Mouse (Mus musculus): ENCODE measurements around the gene Ercc2.
A peak's percentile ranks its signal among the peaks of the same experiment; 100 is the strongest.

Gene Ercc2

GRCm38 (mm10) chr7:19359892-19360641, 21.7 kb upstream of the Ercc2 start:
- peak; percentile 82 for DNase-seq (ENCODE audit: low spot score)

- peak; percentile 91 for DNase-seq (ENCODE audit: low spot score)
Observed at GRCm38 (mm10) chr7:19360944-19361343, 20.9 kb upstream of the Ercc2 start.

- peak; percentile 90 for DNase-seq (ENCODE audit: low spot score)
Observed at GRCm38 (mm10) chr7:19361720-19362119, 20.1 kb upstream of the Ercc2 start.

- DNase-seq (ENCODE audit: low spot score), result no peak
Observed at GRCm38 (mm10) chr7:19362276-19362675, 19.5 kb upstream of the Ercc2 start.

GRCm38 (mm10) chr7:19363881-19364280, 17.9 kb upstream of the Ercc2 start:
- DNase-seq (ENCODE audit: low spot score), result peak; percentile 86

- peak; percentile 42 for DNase-seq (ENCODE audit: low spot score)
Observed at GRCm38 (mm10) chr7:19365376-19365775, 16.4 kb upstream of the Ercc2 start.

- DNase-seq (ENCODE audit: low spot score), result peak; percentile 86
Observed at GRCm38 (mm10) chr7:19368380-19368779, 13.4 kb upstream of the Ercc2 start.

- peak; percentile 79 for DNase-seq (ENCODE audit: low spot score)
Observed at GRCm38 (mm10) chr7:19369823-19370425, 11.9 kb upstream of the Ercc2 start.

- DNase-seq (ENCODE audit: low spot score), result no peak
Observed at GRCm38 (mm10) chr7:19373367-19373766, 8.4 kb upstream of the Ercc2 start.

GRCm38 (mm10) chr7:19375368-19375767, 6.4 kb upstream of the Ercc2 start:
- no peak for DNase-seq (ENCODE audit: low spot score)

GRCm38 (mm10) chr7:19376019-19376418, 5.8 kb upstream of the Ercc2 start:
- DNase-seq (ENCODE audit: low spot score), result no peak

- DNase-seq (ENCODE audit: low spot score), result no peak
Observed at GRCm38 (mm10) chr7:19378049-19378448, 3.8 kb upstream of the Ercc2 start.

- DNase-seq (ENCODE audit: low spot score), result peak; percentile 66
Observed at GRCm38 (mm10) chr7:19382166-19382541, 344 bp downstream of the Ercc2 start.

- no peak for DNase-seq (ENCODE audit: low spot score)
Observed at GRCm38 (mm10) chr7:19383708-19384107, 1.9 kb downstream of the Ercc2 start.

- no peak for DNase-seq (ENCODE audit: low spot score)
Observed at GRCm38 (mm10) chr7:19388699-19389413, 7.0 kb downstream of the Ercc2 start.

GRCm38 (mm10) chr7:19394484-19394883, 12.7 kb downstream of the Ercc2 start:
- DNase-seq (ENCODE audit: low spot score), result peak; percentile 39

GRCm38 (mm10) chr7:19399496-19400280, 17.9 kb downstream of the Ercc2 start:
- DNase-seq (ENCODE audit: low spot score), result peak; percentile 76

GRCm38 (mm10) chr7:19400946-19401345, 19.1 kb downstream of the Ercc2 start:
- DNase-seq (ENCODE audit: low spot score), result no peak

- DNase-seq (ENCODE audit: low spot score), result no peak
Observed at GRCm38 (mm10) chr7:19402535-19403112, 20.8 kb downstream of the Ercc2 start.

GRCm38 (mm10) chr7:19403731-19404296, 22.0 kb downstream of the Ercc2 start, which contains the start of gene Klc3:
Klc3 (minus strand) TSS chr7:19404104.
- peak; percentile 79 for DNase-seq (ENCODE audit: low spot score)

GRCm38 (mm10) chr7:19404476-19404875, 22.7 kb downstream of the Ercc2 start, which contains the start of gene Ckm:
Ckm (plus strand) TSS chr7:19404776.
- no peak for DNase-seq (ENCODE audit: low spot score)

Data from testis, postnatal 10 days (tissue).